Mouse (Mus musculus): ENCODE results near the gene Plbd1. TPM values are rescaled to one million over a fixed set of nuclear protein-coding genes. Genes with fewer than 3 reads are reported as not detected.

Gene Plbd1
- polyA plus RNA-seq, 1 experiment from 2014 or later, result 0.99 TPM

DNA sequence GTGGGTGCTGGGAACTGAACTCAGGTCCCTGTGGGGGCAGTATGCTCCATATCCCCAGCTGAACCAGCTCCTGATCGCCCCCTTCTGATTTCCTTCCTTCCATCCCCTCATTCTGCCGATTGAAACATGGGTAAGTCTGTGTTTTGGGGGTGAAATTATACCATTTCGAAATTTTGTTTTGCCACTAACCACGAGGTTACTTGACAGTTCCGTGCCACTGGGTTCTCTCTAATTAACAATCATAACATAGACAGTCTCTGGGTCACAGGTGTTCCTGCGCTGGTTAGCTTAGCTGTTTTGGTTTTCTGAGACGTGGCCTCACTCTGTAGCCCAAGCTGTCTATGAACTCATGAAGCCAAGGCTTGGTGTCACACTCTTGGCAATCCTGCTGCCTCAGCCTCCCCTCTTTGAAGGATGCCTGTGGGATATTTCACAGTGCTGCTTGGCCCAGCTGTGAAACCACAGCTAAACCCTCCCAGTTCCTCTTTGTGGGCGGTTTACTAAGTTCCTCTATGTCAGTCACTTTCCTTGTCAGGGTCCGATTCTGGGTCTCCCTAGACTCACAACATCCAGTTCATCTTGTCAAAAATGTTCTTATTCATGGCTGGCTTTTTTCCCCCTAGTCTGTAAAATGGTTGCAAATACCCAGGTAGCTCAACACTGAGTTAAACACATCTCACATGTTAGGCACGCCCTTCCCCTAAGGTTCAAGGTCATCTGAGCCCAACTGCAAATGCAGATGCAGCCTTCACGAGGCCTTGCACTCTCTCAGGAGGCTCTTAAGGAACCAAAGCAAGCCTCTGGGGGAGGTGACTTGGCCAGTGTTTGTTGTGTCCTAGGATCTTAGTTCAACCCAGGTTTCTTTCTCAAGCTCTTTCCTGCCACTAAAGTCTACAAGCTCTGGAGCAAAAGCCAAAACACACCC, 21.9 kb upstream of the Plbd1 start:
- WGBS, result 83% methylated on average over 11 of the region's 11 CpGs
- H3K4me1 ChIP-seq (replicated peaks; ENCODE audit: control insufficient read depth, insufficient read depth, low read length), result no peaks in the 10 kb centered on the region
- H3K9ac ChIP-seq (ENCODE audit: low read length), result no peak overlapping the region
- ATAC-seq (replicated peaks; ENCODE audit: low FRiP score) (no peak), DNase-seq (ENCODE audit: low spot score) (no peak)
- no peaks in the 10 kb centered on the region for H3K27me3 ChIP-seq (ENCODE audit: control insufficient read depth, insufficient read depth, low read length)
- H3K4me3 ChIP-seq (ENCODE audit: low read depth, low read length), result no peak overlapping the region
- no peak overlapping the region for H3K27ac ChIP-seq (ENCODE audit: low read depth, low read length)
- no peak overlapping the region for H3K4me2 ChIP-seq (ENCODE audit: low read depth, low read length, severe bottlenecking)
- H3K36me3 ChIP-seq (ENCODE audit: control insufficient read depth, insufficient read depth, low read length), result no peaks in the 10 kb centered on the region
- no peaks in the 10 kb centered on the region for H3K9me3 ChIP-seq (ENCODE audit: control insufficient read depth, low read length)

DNA sequence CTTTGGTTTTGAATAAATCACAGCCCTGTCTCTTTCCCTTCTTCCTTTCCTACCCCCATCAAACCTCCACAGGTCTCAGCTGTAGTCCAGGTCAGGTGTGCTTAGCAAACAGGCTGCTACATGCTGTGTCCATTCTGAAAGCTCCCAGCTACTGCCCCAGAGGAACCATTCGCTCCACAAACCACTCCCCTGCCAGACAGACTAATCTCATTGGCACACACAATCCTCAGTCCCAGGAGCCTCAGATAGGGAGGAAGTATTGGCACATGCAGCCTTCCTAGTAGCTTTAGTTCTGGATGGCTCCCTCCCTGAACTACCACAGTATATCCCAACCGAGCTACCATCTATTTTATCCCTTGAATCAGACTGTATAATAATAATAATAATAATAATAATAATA, 17.7 kb upstream of the Plbd1 start:
- Histone ChIP-seq H3K36me3 (ENCODE audit: control insufficient read depth, insufficient read depth, low read length) (no peaks in the 10 kb centered on the region), H3K27me3 (ENCODE audit: control insufficient read depth, insufficient read depth, low read length) (no peaks in the 10 kb centered on the region), H3K4me2 (ENCODE audit: low read depth, low read length, severe bottlenecking) (no peak overlapping the region), H3K9ac (ENCODE audit: low read length) (no peak overlapping the region), H3K4me1 (replicated peaks; ENCODE audit: control insufficient read depth, insufficient read depth, low read length) (no peaks in the 10 kb centered on the region), H3K27ac (ENCODE audit: low read depth, low read length) (no peak overlapping the region), H3K4me3 (ENCODE audit: low read depth, low read length) (no peak overlapping the region), H3K9me3 (ENCODE audit: control insufficient read depth, low read length) (no peaks in the 10 kb centered on the region)
- 33% methylated on average over 2 of the region's 2 CpGs for WGBS
- no peak for ATAC-seq (replicated peaks; ENCODE audit: low FRiP score)
- DNase-seq (ENCODE audit: low spot score), result no peak

DNA sequence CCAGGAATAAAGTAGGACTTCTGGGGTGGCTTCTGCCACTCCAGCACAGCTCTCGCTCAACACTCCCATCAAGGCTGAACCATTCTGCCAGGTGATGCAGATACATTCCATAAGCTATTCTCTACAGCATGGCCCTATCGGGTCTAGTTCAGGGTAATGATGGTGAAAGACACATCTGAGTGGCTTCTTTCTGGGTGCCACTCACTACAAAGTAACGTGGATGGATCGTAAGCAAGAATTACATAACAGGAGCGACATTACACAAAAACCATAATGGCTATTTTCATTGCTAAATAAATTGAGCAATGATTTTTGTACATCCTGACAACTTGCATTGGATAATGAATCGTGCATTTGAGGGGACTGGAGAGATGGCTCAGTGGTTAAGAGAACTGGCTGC, 13.2 kb upstream of the Plbd1 start:
- Histone ChIP-seq H3K27ac (ENCODE audit: low read depth, low read length) (no peak overlapping the region), H3K4me3 (ENCODE audit: low read depth, low read length) (no peak overlapping the region), H3K27me3 (ENCODE audit: control insufficient read depth, insufficient read depth, low read length) (no peaks in the 10 kb centered on the region), H3K36me3 (ENCODE audit: control insufficient read depth, insufficient read depth, low read length) (no peaks in the 10 kb centered on the region), H3K4me2 (ENCODE audit: low read depth, low read length, severe bottlenecking) (no peak overlapping the region), H3K9ac (ENCODE audit: low read length) (no peak overlapping the region), H3K4me1 (replicated peaks; ENCODE audit: control insufficient read depth, insufficient read depth, low read length) (no peaks in the 10 kb centered on the region), H3K9me3 (ENCODE audit: control insufficient read depth, low read length) (no peaks in the 10 kb centered on the region)
- no peak for DNase-seq (ENCODE audit: low spot score)
- WGBS, result 93% methylated on average over 6 of the region's 6 CpGs
- ATAC-seq (replicated peaks; ENCODE audit: low FRiP score), result no peak

DNA sequence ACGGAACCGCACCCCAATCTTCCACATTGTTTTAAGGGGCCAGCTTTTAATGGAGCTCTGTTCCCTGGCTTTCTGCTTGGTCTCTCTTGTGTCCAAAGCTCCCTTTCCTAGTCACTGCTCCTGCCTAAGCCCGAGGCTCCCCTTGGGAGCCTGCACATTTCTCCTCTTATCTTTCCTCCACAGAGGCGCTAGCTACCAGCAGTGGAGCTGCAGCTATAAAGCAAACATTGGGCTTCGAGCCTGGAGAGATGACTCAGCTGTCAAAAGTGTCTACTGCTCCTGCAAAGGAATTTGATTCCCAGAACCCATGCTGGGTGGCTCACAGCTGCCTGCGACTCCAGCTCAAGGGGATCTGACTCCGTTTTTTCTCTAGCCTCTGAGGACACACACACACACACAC, 10.7 kb upstream of the Plbd1 start:
- H3K4me3 ChIP-seq (ENCODE audit: low read depth, low read length), result no peak overlapping the region
- no peak overlapping the region for H3K9ac ChIP-seq (ENCODE audit: low read length)
- no peaks in the 10 kb centered on the region for H3K36me3 ChIP-seq (ENCODE audit: control insufficient read depth, insufficient read depth, low read length)
- WGBS, result 78% methylated on average over 7 of the region's 7 CpGs
- no peak overlapping the region for H3K4me2 ChIP-seq (ENCODE audit: low read depth, low read length, severe bottlenecking)
- H3K4me1 ChIP-seq (replicated peaks; ENCODE audit: control insufficient read depth, insufficient read depth, low read length), result no peaks in the 10 kb centered on the region
- no peaks in the 10 kb centered on the region for H3K27me3 ChIP-seq (ENCODE audit: control insufficient read depth, insufficient read depth, low read length)
- ATAC-seq (replicated peaks; ENCODE audit: low FRiP score), result no peak
- no peaks in the 10 kb centered on the region for H3K9me3 ChIP-seq (ENCODE audit: control insufficient read depth, low read length)
- H3K27ac ChIP-seq (ENCODE audit: low read depth, low read length), result no peak overlapping the region
- no peak for DNase-seq (ENCODE audit: low spot score)

DNA sequence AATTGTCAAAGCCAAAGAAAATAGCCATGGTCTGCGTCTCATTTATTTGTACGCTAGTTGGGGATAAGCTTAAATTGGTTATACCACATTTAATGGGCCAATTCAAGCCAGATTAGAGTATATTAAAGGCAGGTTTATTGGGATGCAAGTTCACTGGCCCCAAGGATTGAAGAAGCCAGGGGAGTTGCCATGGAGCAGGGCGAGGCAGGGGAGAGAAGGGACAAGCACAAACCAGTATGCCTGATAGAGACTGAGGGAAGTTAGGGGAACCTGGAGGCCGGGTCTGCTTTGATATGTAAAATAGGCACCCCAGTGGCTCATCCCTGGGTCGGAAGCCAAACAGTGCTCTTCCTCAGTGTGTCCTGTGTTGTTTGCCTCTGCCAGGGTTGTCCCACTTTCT, 7.5 kb upstream of the Plbd1 start:
- ATAC-seq (replicated peaks; ENCODE audit: low FRiP score), result no peak
- Histone ChIP-seq H3K4me2 (ENCODE audit: low read depth, low read length, severe bottlenecking) (no peak overlapping the region), H3K9me3 (ENCODE audit: control insufficient read depth, low read length) (no peaks in the 10 kb centered on the region), H3K9ac (ENCODE audit: low read length) (no peak overlapping the region), H3K4me1 (replicated peaks; ENCODE audit: control insufficient read depth, insufficient read depth, low read length) (no peaks in the 10 kb centered on the region), H3K27ac (ENCODE audit: low read depth, low read length) (no peak overlapping the region), H3K27me3 (ENCODE audit: control insufficient read depth, insufficient read depth, low read length) (no peaks in the 10 kb centered on the region), H3K36me3 (ENCODE audit: control insufficient read depth, insufficient read depth, low read length) (no peaks in the 10 kb centered on the region), H3K4me3 (ENCODE audit: low read depth, low read length) (no peak overlapping the region)
- 43% methylated on average over 5 of the region's 5 CpGs for WGBS
- DNase-seq (ENCODE audit: low spot score), result no peak

DNA sequence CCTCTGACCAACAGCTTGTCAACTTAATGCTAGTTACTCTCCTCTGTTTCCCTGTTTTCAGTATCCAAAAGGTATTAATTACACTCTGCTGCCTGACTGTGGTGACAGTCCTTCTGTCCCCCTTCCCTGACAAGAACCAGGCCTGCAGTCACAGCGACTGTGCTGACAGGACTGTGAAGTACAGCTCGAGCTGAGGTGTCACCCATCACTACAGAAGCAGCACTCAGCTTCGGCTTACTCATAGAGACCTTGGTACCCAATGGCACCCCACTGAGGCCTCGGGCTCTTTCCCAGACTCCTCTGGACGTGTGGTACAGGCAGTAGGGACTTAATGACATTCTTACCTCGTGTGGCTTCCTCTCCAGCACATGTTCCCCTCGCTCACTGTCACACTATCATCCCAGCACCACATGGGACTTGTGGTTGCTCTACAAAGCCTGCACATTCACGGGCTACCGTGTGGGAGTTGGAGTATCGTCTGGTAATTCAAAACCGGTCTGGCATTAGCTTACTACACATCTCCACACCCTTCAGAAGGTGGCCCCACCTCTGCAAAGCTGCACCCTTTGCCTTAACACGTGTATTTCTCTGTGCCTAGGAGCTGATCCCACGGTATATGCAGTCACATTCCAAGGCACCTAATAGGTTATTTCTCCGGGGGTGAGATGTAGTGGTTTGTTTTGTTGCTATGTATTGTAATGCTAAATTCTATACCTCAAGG, 6.7 kb upstream of the Plbd1 start:
- ATAC-seq (replicated peaks; ENCODE audit: low FRiP score), result no peak
- H3K27me3 ChIP-seq (ENCODE audit: control insufficient read depth, insufficient read depth, low read length), result no peaks in the 10 kb centered on the region
- no peaks in the 10 kb centered on the region for H3K9me3 ChIP-seq (ENCODE audit: control insufficient read depth, low read length)
- H3K27ac ChIP-seq (ENCODE audit: low read depth, low read length), result no peak overlapping the region
- no peak overlapping the region for H3K4me3 ChIP-seq (ENCODE audit: low read depth, low read length)
- no peaks in the 10 kb centered on the region for H3K36me3 ChIP-seq (ENCODE audit: control insufficient read depth, insufficient read depth, low read length)
- no peak overlapping the region for H3K9ac ChIP-seq (ENCODE audit: low read length)
- WGBS, result 64% methylated on average over 14 of the region's 14 CpGs
- H3K4me1 ChIP-seq (replicated peaks; ENCODE audit: control insufficient read depth, insufficient read depth, low read length), result no peaks in the 10 kb centered on the region
- DNase-seq (ENCODE audit: low spot score), result no peak
- H3K4me2 ChIP-seq (ENCODE audit: low read depth, low read length, severe bottlenecking), result no peak overlapping the region

DNA sequence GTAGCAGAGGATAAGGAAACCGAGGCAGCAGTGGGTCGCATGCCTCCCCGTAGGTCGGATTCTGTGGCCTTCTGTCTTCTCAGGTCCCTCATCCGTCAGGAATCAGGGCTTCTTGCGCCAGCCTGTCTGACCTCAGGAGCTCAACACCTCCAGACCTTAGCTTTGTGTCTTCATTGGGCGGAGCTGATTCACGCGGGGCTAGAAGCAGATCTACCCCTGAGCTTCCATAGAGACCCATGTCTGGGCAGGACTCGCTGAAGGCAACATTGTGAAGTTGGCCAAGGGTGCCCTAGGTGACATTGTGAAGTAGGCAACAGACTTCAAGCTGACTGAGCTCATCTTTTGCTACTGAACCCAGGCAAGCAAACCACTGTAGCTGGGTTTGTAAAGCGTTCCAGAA, 335 bp upstream of the Plbd1 start:
- Histone ChIP-seq H3K4me3 (ENCODE audit: low read depth, low read length) (0 out of 2 replicates have a peak overlapping the region, but pooled peaks have one; percentile 28), H3K9ac (ENCODE audit: low read length) (peak overlapping the region; percentile 27; the same call in 1 of the 2 replicates), H3K27ac (ENCODE audit: low read depth, low read length) (no peak overlapping the region), H3K27me3 (ENCODE audit: control insufficient read depth, insufficient read depth, low read length) (peaks cover 16% of the 10 kb centered on the region), H3K4me2 (ENCODE audit: low read depth, low read length, severe bottlenecking) (peak overlapping the region; percentile 63; the same call in 1 of the 2 replicates), H3K36me3 (ENCODE audit: control insufficient read depth, insufficient read depth, low read length) (no peaks in the 10 kb centered on the region), H3K4me1 (replicated peaks; ENCODE audit: control insufficient read depth, insufficient read depth, low read length) (peaks cover 7% of the 10 kb centered on the region; the same call in 1 of the 2 replicates), H3K9me3 (ENCODE audit: control insufficient read depth, low read length) (no peaks in the 10 kb centered on the region)
- 15% methylated on average over 11 of the region's 11 CpGs for WGBS
- no peak for DNase-seq (ENCODE audit: low spot score)
- no peak for ATAC-seq (replicated peaks; ENCODE audit: low FRiP score)

DNA sequence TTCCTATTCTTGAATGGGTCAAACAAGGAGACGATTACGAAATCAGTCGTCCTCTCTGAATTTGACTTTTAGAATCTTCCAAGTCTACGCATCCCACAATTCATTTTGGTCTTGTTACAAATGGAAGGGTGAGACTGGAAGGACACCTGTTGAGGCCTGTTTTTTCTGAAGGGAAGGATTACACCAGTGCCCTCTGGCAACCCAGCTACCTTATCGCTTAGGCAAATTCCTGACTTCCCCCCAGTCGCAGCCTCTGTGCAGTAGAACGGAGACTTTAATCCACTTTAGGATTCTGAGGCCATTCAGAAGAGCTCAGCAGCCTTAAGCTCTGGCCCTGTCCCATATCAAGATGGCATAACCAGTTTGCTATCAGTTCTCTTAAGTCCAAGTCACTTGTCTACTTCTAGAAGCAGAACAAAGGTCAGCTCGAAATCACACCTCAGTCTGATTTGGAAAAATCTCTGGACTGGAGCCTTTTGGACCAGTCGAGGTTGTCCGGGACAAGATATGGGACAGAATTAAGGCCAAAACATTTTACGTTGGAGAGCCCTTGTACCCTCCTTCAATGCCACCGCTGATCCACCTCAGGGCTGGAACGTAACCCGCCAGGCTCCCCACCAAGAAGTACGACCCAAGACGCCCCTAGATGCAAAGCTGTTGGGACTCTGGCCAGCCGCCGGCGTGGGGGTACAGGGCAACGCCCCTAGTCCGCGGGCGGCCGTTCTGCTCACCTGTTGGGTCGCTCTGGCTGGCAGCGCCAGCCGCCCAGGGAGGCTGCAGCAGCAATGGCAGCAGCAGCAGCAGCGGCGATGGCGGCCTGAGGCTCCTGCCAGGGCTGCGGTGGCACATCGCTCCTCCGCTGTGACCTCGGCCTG, 660 bp downstream of the Plbd1 start:
- peak overlapping the region; percentile 63 for H3K4me2 ChIP-seq (ENCODE audit: low read depth, low read length, severe bottlenecking)
- no peak for DNase-seq (ENCODE audit: low spot score)
- peak overlapping the region; percentile 39 for H3K9ac ChIP-seq (ENCODE audit: low read length)
- no peaks in the 10 kb centered on the region for H3K9me3 ChIP-seq (ENCODE audit: control insufficient read depth, low read length)
- ATAC-seq (replicated peaks; ENCODE audit: low FRiP score), result peak; percentile 53; the same call in 1 of the 2 replicates
- no peak overlapping the region for H3K27ac ChIP-seq (ENCODE audit: low read depth, low read length)
- H3K4me3 ChIP-seq (ENCODE audit: low read depth, low read length), result peak overlapping the region; percentile 28
- H3K36me3 ChIP-seq (ENCODE audit: control insufficient read depth, insufficient read depth, low read length), result no peaks in the 10 kb centered on the region
- peaks cover 16% of the 10 kb centered on the region for H3K27me3 ChIP-seq (ENCODE audit: control insufficient read depth, insufficient read depth, low read length)
- 11% methylated on average over 34 of the region's 34 CpGs for WGBS
- H3K4me1 ChIP-seq (replicated peaks; ENCODE audit: control insufficient read depth, insufficient read depth, low read length), result peaks cover 7% of the 10 kb centered on the region; the same call in 1 of the 2 replicates
